Mouse (Mus musculus) MN1 (cell line): ENCODE data around the gene Gm17018.
"Not testable (repeated sequence)": the region's sequence is repeated elsewhere in the genome, so short reads cannot be mapped to it uniquely, and the experiment has no call there.

Experiments used
- DNase-seq: peaks from one replicate; pipeline ENCODE4 v3.0.0-alpha.2; 2016; ENCODE audit warnings: low spot score

Gm17018 gene

GRCm38 (mm10) chr19:45560153-45560890 is at the start of gene Gm17018, which contains the start of gene Poll:
Gene Gm17018, plus strand, starts transcription at chr19:45560615.
Gene Poll, minus strand, starts transcription at chr19:45560531.
- peak; percentile 78 for DNase-seq

DNA sequence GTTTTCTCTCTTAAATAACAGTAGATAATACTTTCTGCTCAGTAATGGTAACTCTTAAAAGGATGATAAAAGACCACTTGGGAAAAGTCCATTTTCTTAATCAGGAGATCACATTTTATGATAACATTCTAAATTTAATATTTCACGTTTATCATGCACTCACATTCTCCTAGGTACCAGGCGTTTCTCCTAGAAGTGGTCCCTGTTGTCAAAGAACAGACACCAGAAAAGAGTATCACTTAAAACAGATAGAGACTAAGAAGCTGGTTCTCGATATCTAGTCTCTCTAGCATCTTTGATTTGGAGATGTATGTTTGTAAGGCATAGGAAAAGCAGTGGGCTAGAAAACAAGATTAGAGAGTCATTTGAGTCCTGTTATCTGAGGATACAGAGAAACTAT is 49.7 kb upstream of the Gm17018 start:
- no peak for DNase-seq

- no peak for DNase-seq
Measured at GRCm38 (mm10) chr19:45511406-45511805, 49.0 kb upstream of the Gm17018 start.

DNA sequence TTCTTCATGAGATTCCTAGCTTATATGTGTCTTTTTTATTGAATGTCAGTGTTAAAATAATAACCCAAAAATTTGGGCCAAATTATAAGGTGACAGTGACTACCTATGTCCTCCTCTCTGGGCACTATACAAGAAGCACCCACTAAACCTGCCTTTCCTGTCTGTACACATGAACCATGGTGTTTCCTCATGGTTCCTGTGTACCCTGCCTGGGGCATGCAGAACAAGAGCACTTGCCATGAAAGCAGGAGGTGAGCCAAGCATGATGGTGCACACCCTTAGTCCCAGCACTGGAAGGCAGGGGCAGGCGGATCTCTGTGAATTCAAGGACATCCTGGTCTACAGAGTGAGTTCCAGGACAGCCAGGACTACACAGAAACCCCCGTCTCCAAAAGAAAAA is 45.1 kb upstream of the Gm17018 start:
- no peak for DNase-seq

DNA sequence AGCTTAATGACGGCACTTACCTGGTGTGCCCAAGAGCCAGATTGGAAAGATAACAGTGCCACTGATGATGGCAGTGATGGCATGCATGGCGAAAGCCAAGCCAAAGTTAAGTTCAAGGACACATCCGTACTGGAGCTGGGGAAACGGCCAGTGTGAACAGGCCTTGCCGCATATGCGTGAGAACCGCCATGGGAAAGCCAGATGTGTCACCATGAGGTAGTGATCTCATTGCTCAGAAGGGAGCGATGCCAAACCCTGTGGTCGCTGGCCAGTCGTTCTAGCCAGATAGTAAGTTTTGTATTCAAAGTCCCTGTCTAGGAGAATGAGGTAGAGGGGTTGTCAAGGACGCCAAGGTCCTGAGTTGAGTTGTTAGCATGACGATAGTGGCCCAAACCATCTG is 44.2 kb upstream of the Gm17018 start:
- DNase-seq = no peak

DNA sequence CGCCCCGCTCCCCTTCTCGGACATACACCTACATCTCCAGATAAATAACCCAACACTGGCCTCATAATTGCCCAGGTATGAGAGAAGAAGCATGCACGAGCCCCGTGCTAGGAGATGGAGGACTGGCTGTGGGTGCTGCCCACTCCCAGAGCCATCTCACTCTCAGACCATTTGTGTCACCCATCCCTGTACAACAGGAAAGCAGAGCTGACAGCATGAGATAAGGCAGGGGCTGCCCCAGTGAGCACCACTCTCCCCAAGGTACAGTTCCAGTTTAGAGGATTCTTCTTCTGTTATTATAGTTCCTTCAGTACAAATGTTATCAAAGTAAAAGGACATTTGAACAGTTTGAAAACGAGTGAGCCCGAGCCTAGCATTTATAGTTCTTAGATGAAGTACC is 33.0 kb upstream of the Gm17018 start:
- no peak for DNase-seq

DNA sequence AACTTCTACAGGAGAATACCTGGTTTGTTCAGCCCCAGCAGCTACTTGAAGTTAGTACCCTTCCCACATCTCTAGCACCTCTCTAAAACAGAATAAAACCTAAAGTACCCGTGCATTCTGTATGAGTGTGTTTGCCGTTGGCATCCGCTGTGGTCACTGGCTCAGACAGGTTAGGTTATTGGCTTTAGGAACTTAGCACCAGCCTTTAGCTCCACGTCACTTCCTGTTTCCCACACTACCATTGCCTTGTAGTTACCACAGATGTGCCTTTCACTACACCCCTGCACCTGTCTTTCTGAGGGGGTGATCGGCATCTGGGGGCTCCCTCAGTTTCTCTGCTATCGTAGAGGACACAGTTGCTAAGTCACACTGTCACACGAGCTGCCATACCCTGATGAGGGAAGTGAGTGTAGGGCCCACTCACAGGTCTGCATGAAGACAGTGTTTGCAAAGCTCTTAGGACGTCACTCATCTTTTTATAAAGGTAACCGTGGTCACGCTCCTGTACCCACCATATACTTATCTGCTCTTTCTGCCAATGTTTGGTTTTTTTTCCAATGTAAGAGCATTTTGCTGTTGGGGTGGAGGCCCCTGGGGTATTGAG is 32.4 kb upstream of the Gm17018 start:
- no peak for DNase-seq

GRCm38 (mm10) chr19:45529294-45529693 is 31.1 kb upstream of the Gm17018 start:
- DNase-seq = peak; percentile 48

- no peak for DNase-seq
Measured at GRCm38 (mm10) chr19:45530200-45530995, 30.0 kb upstream of the Gm17018 start.

DNA sequence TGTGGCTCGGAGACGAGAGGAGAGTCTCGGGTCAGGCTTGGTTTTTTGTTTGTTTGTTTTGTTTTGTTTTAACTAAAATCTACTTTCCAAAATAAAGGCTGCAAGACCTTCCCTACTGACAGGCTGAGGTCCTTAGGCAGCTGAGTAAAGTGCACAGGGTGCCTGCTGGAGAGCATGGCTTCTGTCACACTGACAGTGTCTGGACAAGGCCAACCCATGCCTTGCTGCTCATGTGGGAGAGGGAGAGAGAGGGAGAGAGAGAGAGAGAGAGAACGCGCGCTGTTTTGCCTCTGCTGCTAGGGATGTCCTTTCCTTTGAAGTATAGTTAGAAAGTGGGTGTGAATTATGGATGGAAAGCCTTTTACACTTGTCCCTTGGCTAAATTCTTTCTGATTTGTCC is 28.9 kb upstream of the Gm17018 start:
- DNase-seq = no peak

- DNase-seq = no peak
Measured at GRCm38 (mm10) chr19:45533617-45534016, 26.8 kb upstream of the Gm17018 start.

DNA sequence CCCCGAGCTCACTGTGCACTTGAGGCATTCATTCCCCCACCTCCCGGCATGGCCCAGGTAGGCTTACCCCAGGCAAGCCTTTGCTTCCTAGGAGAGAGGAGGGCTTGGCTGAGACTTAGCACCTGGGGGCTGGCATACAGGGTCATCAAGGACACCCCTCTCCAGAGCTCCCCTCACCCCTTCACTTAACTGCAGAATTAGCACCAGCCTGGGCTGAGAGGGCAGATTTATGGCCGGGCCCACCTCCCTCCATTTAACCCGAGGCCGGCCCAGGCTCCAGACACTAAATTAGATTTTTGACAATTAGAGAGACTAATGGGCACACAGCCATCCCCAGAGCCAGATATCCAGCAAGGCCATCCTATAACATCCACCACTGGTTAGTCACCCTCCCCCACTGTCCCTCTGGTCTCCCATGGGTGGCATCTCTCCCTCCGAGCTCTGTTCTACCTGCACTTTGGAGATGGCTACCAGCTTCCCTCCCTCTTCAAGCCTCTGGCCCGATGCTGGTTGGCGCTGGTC is 25.1 kb upstream of the Gm17018 start:
- peak; percentile 70 for DNase-seq

GRCm38 (mm10) chr19:45535929-45536328 is 24.5 kb upstream of the Gm17018 start:
- DNase-seq = peak; percentile 42

GRCm38 (mm10) chr19:45537505-45537904 is 22.9 kb upstream of the Gm17018 start:
- no peak for DNase-seq

- DNase-seq = no peak
Measured at GRCm38 (mm10) chr19:45540657-45541408, 19.6 kb upstream of the Gm17018 start.

DNA sequence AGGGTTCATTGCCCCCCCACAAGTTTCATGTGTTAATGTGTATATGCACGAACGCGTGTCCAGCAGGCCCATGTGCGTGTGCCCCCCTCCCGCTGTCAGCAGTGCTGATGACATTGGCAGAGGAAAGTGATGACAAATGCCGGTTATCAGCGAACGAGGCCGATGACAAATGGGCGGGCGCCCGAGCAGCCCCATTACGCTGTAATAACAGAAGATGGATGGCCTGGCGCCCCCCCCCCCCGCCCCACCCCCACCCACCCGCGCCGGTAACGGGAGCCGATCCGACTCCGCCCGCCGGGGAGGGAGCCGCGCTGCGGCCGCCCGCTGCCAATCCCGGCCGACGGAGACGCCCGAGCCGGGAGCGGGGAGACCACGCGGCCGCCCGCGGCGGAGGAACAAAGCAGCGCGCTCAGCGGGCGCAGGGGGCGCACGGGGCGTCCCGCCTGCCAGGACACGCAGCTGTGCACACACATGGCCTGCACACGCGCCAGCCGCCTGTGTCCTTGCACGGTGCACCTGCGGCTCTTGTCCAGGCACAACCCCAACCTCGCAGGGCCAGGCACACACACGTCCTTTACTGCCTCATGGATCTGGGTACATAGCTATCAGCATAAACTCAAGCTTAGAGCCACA is 18.9 kb upstream of the Gm17018 start:
- peak; percentile 68 for DNase-seq

DNA sequence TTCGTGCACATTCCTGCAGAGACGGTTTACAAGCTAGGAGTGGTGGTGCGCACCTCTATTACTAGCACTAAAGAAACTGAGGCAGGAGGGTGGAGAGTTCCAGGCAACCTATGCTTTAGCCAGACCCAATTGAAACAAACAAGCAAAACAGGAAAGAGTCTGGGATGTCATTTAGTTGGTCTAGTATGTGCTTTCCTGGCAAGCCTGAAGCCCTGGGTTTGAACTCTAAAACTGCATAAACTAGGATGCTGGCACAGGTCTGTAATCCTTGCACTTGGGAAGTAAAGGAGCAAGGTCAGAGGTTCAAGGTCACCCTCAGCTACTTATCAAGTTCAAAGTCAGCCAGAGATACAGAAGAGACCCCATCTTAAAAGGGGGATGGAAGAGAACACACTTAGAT is 18.4 kb upstream of the Gm17018 start:
- DNase-seq = no peak

- DNase-seq = no peak
Measured at GRCm38 (mm10) chr19:45544152-45544924, 16.1 kb upstream of the Gm17018 start.

GRCm38 (mm10) chr19:45544925-45545321 is 15.5 kb upstream of the Gm17018 start:
- peak; percentile 86 for DNase-seq

DNA sequence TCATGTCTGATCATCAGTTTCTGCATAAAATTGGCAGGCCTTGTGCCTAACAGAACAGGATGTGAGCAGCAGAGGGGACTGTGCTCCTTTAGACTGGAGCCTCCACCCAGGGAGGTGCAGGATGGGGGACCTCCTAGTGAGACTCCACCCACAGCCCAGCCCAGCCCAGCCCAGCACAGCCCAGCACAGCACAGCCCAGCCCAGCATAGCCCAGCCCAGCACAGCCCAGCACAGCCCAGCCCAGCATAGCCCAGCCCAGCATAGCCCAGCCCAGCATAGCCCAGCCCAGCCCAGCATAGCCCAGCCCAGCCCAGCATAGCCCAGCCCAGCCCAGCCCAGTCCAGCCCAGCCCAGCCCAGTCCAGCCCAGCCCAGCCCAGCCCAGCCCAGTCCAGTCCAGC is 12.2 kb upstream of the Gm17018 start:
- not testable (repeated sequence) for DNase-seq
